Mouse (Mus musculus) telencephalon, adult 2 months (tissue): ENCODE results near the gene Cadm1.
A peak's percentile ranks its signal among the peaks of the same experiment; 100 is the strongest.

Experiments used
- DNase-seq: peaks from one replicate; pipeline ENCODE4 v3.0.0-alpha.2; 2011; ENCODE audit warnings: low read depth, low spot score

Gene Cadm1

GRCm38 (mm10) chr9:47801242-47801641, 271.3 kb downstream of the Cadm1 start:
- DNase-seq: peak; percentile 55

DNA sequence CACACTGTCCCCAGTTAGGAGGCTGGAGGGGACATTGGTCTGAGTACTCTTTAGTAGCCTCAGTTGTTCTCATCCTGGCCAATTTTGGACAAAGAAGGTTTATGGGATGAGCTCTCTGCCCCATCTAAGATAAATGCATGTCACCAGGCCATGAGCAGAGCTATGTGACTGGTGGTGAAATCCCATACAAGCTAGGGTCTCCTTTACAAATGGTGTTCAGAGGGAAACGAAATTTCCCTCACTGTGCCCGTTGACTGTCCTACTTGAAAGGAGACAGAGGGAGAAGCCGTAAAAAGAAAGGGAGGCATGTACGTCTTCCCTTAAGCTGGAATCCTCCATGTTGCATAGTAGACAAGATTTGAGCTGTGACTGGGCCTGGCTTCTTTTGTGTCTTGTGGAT, 272.6 kb downstream of the Cadm1 start:
- no peak for DNase-seq

GRCm38 (mm10) chr9:47803531-47804105, 273.6 kb downstream of the Cadm1 start:
- DNase-seq: no peak

GRCm38 (mm10) chr9:47805658-47806057, 275.7 kb downstream of the Cadm1 start:
- no peak for DNase-seq

DNA sequence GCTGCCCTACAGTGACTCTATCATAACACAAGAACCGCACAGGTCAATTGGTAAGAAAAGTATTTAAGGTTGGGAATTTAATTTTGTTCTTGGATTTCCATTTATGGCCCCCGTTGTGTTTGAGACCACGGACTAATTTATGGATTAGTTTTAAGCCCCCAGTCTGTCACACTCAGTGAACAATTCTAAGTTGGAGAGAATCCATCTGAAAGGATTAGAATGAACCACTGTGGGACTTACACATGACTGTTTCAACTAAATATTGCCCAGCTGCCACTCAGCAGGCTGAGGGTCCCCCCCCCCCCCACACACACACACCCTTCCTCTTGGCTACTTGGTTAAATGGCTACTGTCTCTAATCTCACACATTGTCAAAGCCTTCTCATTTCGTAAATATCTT, 295.7 kb downstream of the Cadm1 start:
- DNase-seq: no peak

DNA sequence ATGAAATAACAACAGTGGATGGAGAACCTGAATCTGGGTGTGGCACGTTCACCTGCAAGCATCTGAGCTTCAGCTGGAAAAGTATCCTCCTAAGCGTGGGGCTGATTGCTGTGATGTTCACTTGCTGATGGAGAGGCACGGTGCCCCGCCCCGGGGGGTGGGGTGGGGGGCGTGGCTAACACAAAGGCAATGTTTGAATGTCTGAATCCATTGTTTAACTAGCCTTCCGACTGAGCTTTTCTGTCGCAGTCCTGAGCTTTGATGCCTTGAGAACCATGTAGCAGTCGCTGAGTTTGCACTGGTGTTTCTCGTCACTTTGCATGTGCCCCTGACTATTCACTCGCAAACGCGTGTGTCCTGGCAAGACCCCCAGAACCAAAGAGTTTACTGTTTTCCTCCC, 298.8 kb downstream of the Cadm1 start:
- no peak for DNase-seq

GRCm38 (mm10) chr9:47829204-47829603, 299.2 kb downstream of the Cadm1 start:
- no peak for DNase-seq

DNA sequence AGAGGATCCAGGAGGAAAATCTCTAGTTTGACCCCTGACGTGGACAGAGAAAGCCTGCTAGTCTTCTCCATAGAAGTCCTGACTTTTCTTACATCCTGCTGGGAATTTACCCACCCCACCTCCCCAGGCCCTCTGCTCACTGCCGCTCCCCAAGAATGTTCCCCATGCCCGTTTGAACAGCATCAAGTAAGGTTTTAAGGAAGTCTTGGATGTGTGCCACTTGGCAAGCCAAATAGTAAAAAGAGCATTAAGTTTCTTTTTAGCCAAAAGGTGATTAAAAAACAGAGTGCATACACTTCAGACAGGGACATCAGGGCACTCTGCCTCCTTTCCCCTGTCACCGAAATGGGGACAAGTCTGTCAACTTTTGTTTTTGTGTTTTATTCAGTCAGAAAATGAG, 299.9 kb downstream of the Cadm1 start:
- no peak for DNase-seq

DNA sequence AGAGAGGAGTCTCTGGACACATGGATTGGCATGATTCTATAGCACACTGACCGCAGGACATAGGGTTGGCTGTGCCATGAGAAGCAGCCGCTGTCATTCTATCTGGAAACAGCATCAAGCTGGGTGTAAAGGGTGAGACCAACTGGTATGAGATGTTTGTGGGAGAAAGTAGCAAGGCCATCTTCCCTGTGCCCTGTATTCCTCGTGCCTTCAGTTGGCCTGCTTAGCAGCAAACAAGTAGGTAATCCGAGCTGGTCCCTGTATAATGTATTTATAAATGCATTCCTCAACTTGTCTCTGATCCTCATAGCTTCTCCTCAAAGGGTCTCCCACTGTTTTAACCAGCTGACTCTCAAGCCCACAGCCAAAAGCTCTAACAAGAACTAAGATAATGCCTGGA, 301.4 kb downstream of the Cadm1 start:
- DNase-seq: no peak

DNA sequence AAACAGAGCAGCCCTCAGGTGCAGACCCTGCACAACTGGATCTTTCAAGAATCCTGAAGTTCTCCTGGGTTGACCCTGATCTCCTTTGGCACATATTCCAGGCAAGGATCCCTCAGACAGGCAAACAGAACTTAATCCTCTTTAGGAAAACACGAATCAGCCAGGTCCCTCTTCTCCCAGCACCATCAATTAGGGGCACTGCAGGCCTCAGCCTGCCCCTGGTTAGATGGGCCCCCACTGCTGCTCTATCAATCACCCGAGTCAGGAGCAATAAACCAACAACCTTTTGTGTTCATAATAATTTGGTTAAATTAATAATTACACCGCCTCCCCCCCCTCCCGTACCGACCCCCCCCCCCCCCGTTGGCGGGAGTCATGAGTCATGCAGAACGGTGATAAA, 308.2 kb downstream of the Cadm1 start:
- DNase-seq: no peak

DNA sequence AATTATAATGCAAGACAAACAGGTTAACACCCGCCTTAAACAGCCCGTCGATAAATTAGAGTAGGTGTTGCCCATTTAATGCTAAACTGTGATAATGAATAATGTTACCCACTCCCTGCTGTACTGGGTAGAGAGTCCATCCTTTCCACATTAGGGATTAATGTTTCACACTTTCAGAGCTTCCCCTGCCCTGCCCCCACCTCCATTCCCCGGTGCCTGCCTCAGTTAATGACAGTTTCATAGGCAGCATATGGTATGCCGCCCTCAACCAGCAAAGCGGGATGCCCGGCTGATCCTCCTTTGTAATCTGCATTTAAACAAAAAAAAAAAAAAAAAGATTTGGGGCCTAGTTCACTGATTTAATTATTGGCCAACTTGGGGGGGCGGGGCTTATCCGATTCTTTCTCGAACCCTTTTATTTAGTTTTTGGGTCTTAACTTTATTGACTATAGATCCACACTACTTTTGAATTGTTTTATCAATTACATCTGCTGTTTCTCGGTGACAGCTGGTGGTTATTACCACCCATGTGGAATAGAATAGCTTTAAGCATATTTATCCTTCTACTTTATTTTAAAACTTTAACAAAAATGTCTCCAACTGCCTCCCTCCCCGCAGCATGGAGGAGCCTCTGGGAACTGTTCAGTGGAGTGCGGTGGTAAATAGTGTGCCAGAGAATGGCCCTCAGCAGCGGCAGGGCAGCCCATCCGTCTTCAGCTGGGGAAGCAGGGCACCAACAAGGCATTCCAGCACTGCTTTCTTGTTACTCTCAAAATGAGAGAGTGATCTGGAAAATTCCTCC, 309.1 kb downstream of the Cadm1 start:
- DNase-seq: no peak

- no peak for DNase-seq
These were observed 309.7 kb downstream of the Cadm1 start for GRCm38 (mm10) chr9:47839692-47840025.

DNA sequence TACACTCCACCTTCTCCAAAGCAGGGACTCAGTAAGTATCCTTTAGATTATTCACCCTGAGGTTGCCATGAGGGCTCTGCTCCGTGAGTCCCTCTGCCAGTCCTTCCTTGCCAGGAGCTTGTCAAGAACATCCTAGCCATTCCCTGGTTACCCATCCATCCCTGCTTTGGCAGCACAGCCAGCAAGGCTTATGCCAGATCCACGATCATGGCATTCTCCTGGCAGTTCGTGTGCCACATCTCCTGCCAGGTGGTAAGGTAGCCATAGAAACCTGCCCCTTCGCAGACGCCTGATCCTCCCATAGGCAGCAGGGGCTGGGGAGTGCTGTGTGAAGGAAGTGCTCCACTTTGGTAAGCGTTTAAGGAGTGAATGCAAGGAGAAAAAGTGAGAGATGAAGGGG, 313.4 kb downstream of the Cadm1 start:
- no peak for DNase-seq

DNA sequence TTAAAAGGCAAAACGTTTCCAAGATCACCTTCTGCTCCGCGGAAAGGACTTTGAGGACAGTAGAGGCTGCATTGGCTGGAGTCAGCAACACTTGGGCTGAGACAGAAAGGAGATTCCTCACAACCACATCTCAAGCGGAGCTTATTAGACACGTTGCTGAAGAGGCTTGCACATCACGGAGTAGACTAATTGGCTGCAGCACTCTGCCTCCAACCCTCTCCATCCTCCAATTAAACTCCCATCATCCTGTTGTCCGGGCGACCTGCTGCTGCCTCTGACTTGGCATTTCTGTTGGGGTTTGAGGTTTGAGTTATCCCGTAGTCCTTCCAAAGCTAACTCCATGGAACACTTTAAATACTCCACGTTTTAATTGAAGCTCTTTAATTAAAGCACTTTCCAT, 316.3 kb downstream of the Cadm1 start:
- no peak for DNase-seq

GRCm38 (mm10) chr9:47846926-47847325, 317.0 kb downstream of the Cadm1 start:
- no peak for DNase-seq

DNA sequence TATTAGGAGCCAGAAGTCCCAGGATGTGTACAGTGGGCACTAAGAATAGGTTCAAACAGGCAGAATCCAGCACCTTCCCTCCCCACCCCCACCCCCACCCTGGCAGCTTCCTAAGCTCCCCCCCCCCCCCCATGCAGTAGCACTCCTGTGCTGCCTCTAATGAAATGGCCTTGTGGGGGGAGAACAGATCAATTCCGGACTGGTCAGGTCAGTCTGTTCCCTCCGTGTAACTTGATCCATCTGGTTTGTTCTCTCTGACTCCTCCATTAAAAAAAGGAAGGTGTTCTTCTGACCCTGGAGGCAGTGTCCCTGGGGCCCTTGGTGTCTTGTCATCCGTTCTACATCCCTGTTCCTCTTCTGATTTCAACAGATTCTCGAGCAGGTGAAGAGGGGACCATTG, 317.8 kb downstream of the Cadm1 start:
- DNase-seq: no peak

DNA sequence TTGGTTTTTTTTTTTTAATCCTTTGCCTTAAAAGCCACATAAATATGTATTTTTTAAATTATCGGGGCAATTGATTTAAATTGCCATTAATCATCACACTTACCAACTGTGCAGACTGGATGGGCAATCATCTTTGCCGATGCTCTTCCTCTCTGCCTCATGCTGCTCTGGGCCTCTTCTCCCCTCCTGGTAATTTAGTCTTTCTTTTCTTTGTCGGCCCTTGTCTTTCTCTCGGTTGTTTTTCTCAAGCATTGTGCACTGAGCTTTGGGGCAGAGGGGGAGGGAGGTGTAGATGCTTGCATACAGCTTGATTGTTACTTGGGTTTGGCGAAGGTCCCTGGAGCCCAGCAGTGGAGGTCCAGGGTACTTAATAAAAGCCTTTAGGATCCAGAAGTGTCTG, 318.8 kb downstream of the Cadm1 start:
- DNase-seq: no peak

DNA sequence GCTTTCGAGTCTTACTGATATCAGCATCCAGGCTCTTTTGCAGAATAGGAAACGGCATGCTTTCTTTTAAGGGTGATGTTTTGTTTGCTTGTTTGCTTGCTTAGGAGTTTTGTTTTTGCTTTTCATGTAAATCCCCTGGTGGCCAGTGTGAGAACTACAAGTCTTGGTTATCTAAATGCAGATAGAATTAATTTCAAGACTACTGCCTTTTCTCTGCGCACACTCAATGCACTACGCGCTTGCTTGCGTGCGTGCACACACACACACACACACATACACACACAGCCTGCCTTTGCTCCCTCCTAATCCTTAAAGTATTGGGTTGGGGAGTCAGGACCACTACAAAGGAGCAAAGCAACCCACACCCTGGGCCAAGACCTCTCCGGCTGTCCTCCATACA, 326.3 kb downstream of the Cadm1 start:
- DNase-seq: no peak

- DNase-seq: no peak
These were observed 327.3 kb downstream of the Cadm1 start for GRCm38 (mm10) chr9:47857235-47857634.

- no peak for DNase-seq
These were observed 328.2 kb downstream of the Cadm1 start for GRCm38 (mm10) chr9:47858134-47858533.

DNA sequence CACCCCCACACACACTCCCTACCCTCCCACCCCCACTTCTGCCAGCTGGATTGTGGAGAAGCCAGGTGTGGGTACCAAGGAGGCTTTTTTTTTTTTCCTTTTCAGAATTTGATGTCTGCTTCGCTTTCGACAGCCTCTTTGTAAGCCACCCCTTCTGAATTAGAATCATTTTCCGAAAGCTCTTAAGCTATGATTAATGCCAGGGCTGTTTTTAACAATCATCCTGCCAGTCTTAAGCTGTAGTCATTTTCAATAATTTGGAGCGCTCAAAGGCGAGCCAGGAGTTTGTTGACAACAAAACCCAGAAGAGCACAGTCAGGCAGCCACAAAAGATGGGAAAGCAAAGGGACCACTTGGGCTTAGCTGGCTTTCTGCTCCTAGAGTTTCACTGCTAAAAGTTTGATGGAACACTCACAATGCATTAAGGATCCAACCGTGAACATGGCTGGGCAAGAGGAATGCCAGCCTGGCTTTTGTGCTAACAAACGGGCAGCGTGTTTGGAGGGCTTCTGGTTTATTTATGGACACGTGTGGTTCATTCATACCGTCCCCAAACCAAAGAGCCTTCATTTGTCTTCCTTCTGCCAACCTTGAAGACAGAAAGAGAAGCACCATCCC, 328.9 kb downstream of the Cadm1 start:
- DNase-seq: no peak

- DNase-seq: no peak
These were observed 331.0 kb downstream of the Cadm1 start for GRCm38 (mm10) chr9:47860994-47861393.

DNA sequence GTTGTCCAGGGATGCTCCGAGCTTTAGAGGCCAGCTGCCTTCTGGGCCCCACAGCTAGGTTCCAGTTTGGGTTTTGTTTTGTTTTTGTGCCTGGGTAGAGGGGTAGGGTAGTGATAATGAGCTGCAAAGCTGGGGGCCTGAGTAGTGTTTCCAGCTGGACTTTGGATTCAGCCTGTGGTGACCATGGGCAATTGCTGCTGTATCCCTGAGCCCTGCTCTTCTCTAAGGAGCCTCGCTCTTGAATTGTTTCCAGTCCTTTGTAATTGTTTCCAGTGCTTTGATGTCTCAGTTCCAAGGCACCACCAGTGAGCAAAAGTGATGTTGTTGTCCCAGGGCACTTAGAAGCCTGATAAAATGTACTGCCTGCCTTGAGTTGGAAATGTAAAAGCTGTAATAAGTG, 331.8 kb downstream of the Cadm1 start:
- DNase-seq: no peak
